Mouse (Mus musculus): ENCODE data around the gene Gm20777.
"Not testable (repeated sequence)": the region's sequence is repeated elsewhere in the genome, so short reads cannot be mapped to it uniquely, and the experiment has no call there.

The Gm20777 gene

DNA sequence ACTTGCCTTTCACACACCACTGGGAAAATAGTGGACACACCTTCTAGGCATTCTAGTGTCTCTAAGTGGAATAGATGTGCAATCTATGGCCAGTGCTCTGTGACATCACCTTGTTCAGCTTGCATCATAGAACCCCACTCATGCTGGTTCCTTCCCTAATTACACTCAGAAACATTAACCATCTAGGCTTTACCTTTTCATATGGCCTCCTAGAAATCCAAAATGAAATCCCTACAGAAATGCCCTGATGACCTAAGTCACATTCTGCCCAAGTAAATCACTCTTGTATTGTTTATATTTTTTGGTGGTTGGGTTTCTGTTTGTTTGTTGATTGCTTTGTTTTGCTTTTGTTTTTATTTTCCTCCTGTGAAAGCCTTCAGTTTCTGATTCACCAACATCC is at the start of gene Gm20777:
Gene Gm20777, minus strand, starts transcription at position 101 of the 400 bp plus-strand sequence.
- not testable (repeated sequence) for DNase-seq (ENCODE audit: low read depth, low spot score)

DNA sequence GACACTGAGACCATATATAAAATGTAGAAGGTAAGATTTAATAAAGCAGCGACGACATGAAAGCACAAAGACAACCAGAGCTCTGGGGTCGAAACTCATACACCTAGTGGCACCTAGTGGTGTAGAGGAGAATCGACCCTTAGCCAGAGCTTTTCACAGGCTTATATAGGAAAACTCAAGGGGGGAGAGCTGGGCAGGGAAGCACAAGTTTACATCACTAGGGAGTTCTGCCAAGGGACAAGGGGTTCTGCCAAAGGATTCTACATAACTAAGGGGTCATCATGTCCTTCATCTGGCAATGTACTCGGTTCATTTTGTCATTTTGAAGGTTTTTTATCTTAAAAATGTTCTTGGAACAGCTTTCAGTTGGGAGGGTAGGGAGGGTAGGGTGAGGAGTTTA is 42.7 kb downstream of the Gm20777 start:
- DNase-seq (ENCODE audit: low read depth, low spot score) = not testable (repeated sequence)

DNA sequence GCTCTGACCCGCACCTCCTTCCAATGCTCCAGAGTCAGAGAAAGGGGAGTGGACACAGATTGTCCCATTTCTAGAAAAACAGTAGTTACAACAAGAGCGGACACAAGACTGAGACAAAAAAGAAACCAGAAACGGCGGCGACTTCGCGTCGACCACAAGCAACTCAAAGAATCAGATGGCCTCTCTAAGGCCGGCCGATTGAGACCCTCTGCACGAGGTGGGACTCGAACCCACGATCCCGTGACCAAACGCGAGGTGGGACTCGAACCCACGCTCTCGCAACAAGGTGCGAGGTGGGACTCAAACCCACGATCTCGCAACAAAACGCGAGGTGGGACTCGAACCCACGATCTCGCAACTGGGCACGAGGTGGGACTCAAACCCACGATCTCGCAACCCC is 43.5 kb downstream of the Gm20777 start:
- DNase-seq (ENCODE audit: low read depth, low spot score) = not testable (repeated sequence)

DNA sequence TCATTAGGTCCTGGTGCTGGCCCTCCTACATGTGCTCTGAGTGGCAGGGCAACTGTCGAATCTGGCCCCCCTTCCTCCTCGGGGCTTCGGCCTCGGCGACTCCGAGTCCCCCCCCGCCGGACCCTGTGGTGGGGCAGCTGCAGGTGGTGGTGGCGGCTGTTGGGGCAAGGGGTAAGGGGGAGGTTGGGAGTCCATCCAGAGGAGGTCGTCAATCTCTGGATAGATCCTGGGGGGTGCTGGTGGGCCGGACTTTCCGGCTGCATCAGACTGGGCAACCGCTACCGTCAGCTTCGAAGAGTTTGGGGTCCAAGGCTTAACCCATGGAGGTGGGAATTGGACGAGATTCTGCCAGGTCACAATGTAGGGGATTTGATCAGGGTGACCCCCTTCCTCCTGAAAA is 44.0 kb downstream of the Gm20777 start:
- not testable (repeated sequence) for DNase-seq (ENCODE audit: low read depth, low spot score)

DNA sequence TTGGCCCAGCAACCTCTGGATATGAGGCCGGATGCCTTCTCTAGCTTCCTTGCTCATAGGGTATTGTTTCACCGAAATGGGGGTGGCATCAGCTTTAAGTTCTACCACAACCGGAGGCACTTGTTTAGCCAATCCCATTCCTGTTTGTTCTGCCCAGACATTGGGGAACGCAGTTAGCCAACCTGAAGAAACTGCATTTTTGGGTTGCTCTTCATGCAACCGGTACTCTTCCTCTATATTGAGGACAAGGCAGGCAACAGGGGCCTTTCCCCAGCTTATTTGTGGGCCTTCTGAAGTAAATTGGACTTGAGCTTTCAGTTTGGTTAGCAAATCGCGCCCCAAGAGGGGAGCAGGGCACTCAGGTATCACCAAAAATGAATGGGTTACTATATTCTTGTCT is 45.6 kb downstream of the Gm20777 start:
- DNase-seq (ENCODE audit: low read depth, low spot score) = not testable (repeated sequence)

Measured in mesoderm, embryonic 11.5 days (tissue).